Mouse (Mus musculus) hindbrain, postnatal 0 days (tissue): ENCODE data around the gene Polr2e. TPM values are rescaled to one million over a fixed set of nuclear protein-coding genes. Genes with fewer than 3 reads are reported as not detected.

Experiments
- ATAC-seq: fragments of 200-750 bp; cut with Nextera tagmentation; 2 replicates; pipeline ENCODE4 v1.8.0; 2017; ENCODE audit warnings: mild to moderate bottlenecking, moderate TSS enrichment, moderate library complexity
- DNase-seq: peaks from one replicate; pipeline ENCODE4 v3.0.0-alpha.2; 2015; ENCODE audit warnings: low spot score
- H3K27ac ChIP-seq: fragments of 300-500 bp; sonication (generic); 2 replicates; pipeline ENCODE4 v1.5.1; 2014; ENCODE audit warnings: mild to moderate bottlenecking
- H3K27me3 ChIP-seq: fragments of 300-500 bp; sonication (generic); 2 replicates; pipeline ENCODE4 v1.6.1; 2014; ENCODE audit warnings: low read length, mixed read lengths; ENCODE audit not compliant: insufficient read depth
- H3K36me3 ChIP-seq: fragments of 300-500 bp; sonication (generic); 2 replicates; pipeline ENCODE4 v1.6.1; 2014; ENCODE audit warnings: low read length, mixed read lengths; ENCODE audit not compliant: insufficient read depth
- H3K4me1 ChIP-seq: fragments of 300-500 bp; sonication (generic); 2 replicates; pipeline ENCODE4 v1.6.1; 2014; ENCODE audit warnings: antibody characterized with exemption, low read length, mixed read lengths; ENCODE audit not compliant: insufficient read depth
- H3K4me2 ChIP-seq: fragments of 300-500 bp; sonication (generic); 2 replicates; pipeline ENCODE4 v1.6.1; 2014; ENCODE audit warnings: low read depth, mild to moderate bottlenecking, low read length, moderate library complexity, mixed read lengths
- H3K4me3 ChIP-seq: fragments of 300-500 bp; sonication (generic); 2 replicates; pipeline ENCODE4 v1.5.1; 2014; ENCODE audit warnings: low read length
- H3K9ac ChIP-seq: fragments of 300-500 bp; sonication (generic); replicated peaks from 2 replicates; pipeline ENCODE4 v1.6.1; 2014; ENCODE audit warnings: mild to moderate bottlenecking, low read length, moderate library complexity, mixed read lengths
- H3K9me3 ChIP-seq: fragments of 300-500 bp; sonication (generic); 2 replicates; pipeline ENCODE4 v1.6.1; 2016; ENCODE audit warnings: low read length, mixed read lengths
- CTCF ChIP-seq: IDR thresholded peaks from 2 replicates; pipeline ENCODE4 v1.5.1; 2016; ENCODE audit warnings: antibody characterized with exemption, control low read depth, low read depth
- WGBS: fragments of 180-500 bp; shearing (Covaris S2); extraction: QIAGEN DNeasy Blood & Tissue Kit; methylation state at CpG from one replicate; pipeline ENCODE4 v1.1.7; 2014; 5-methylcytosine and 5-hydroxymethylcytosine counted together
- polyA plus RNA-seq: library from polyadenylated mRNA; unstranded; fragments of >200 nt; fragmentation: Nextera tagmentation; extraction: Ambion mirVana; gene quantifications from 2 replicates; pipeline ENCODE4 v1.2.1, GENCODE M21; 2015
- total RNA-seq: library from RNA; depleted of rRNA; stranded (reverse); fragments of >200 nt; gene quantifications from 2 replicates; pipeline ENCODE4 v1.2.3, GENCODE M21; 2014

Gene Polr2e
- total and polyA plus RNA-seq, 2 experiments from 2014 or later: 100 to 143 TPM

GRCm38 (mm10) chr10:80013609-80014008 is 26.0 kb downstream of the Polr2e start:
- WGBS: 37% methylated on average over 25 of the region's 25 CpGs
- H3K4me3 ChIP-seq: no peak overlapping the region
- H3K9ac ChIP-seq: no peak overlapping the region
- no peak overlapping the region for H3K27ac ChIP-seq
- TF ChIP-seq CTCF: no peak
- ATAC-seq (no peak), DNase-seq (no peak)
- peaks cover 14% of the 10 kb centered on the region for H3K27me3 ChIP-seq
- H3K9me3 ChIP-seq: peaks cover 21% of the 10 kb centered on the region
- H3K36me3 ChIP-seq: peaks cover 17% of the 10 kb centered on the region; the same call in 1 of the 2 replicates
- no peak overlapping the region for H3K4me2 ChIP-seq
- no peaks in the 10 kb centered on the region for H3K4me1 ChIP-seq

DNA sequence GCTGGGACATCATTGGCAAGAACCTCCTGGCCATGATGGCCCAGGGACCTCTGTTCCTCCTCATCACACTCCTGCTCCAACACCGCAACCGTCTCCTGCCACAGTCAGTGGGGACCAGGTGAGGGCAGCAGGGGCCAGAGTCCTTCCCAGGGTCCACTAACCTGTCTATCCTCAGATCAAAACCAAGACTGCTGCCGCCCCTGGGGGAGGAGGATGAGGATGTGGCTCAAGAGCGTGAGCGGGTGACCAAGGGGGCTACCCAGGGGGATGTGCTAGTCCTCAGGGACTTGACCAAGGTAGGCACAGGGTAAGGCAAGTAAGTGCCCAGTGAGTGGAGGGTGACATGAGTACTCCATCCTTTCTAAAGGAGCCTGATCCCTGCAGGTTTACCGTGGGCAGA is 27.9 kb downstream of the Polr2e start:
- Histone ChIP-seq H3K27me3 (peaks cover 12% of the 10 kb centered on the region; the same call in 1 of the 2 replicates), H3K27ac (no peak overlapping the region), H3K9ac (no peak overlapping the region), H3K4me2 (no peak overlapping the region), H3K36me3 (peaks cover 17% of the 10 kb centered on the region; the same call in 1 of the 2 replicates), H3K9me3 (peaks cover 21% of the 10 kb centered on the region), H3K4me3 (no peak overlapping the region), H3K4me1 (no peaks in the 10 kb centered on the region)
- ATAC-seq: no peak
- DNase-seq: no peak
- no peak for TF ChIP-seq CTCF
- WGBS: 90% methylated on average over 6 of the region's 6 CpGs

DNA sequence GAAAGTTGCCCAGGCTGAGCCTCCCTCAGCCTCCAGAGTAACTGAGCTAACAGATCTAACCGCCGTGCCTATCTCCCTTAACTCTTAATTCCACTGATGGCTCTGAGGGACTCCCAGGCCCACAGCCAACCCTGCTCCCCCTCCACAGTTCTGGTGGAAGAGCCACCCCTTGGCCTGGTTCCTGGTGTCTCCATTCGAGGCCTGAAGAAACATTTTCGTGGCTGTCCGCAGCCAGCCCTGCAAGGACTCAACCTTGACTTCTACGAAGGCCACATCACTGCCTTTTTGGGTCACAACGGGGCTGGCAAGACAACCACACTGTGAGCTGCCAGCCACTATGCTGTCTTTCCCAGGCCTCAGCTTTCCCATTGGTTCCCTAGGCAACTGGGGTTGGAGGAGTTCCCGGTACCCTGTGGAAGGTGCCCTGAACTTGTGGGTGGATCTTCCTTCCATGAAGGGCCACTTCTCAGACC is 35.3 kb downstream of the Polr2e start:
- 0 out of 2 replicates have a peak, but pooled peaks cover 7% of the 10 kb centered on the region for H3K4me1 ChIP-seq
- no peaks in the 10 kb centered on the region for H3K36me3 ChIP-seq
- H3K27me3 ChIP-seq: 0 out of 2 replicates have a peak, but pooled peaks cover 5% of the 10 kb centered on the region
- peak; percentile 36; the same call in 1 of the 2 replicates for ATAC-seq
- WGBS: 69% methylated on average over 8 of the region's 8 CpGs
- no peaks in the 10 kb centered on the region for H3K9me3 ChIP-seq
- H3K9ac ChIP-seq: no peak overlapping the region
- H3K4me3 ChIP-seq: no peak overlapping the region
- no peak for DNase-seq
- TF ChIP-seq CTCF: no peak
- no peak overlapping the region for H3K27ac ChIP-seq
- H3K4me2 ChIP-seq: no peak overlapping the region

DNA sequence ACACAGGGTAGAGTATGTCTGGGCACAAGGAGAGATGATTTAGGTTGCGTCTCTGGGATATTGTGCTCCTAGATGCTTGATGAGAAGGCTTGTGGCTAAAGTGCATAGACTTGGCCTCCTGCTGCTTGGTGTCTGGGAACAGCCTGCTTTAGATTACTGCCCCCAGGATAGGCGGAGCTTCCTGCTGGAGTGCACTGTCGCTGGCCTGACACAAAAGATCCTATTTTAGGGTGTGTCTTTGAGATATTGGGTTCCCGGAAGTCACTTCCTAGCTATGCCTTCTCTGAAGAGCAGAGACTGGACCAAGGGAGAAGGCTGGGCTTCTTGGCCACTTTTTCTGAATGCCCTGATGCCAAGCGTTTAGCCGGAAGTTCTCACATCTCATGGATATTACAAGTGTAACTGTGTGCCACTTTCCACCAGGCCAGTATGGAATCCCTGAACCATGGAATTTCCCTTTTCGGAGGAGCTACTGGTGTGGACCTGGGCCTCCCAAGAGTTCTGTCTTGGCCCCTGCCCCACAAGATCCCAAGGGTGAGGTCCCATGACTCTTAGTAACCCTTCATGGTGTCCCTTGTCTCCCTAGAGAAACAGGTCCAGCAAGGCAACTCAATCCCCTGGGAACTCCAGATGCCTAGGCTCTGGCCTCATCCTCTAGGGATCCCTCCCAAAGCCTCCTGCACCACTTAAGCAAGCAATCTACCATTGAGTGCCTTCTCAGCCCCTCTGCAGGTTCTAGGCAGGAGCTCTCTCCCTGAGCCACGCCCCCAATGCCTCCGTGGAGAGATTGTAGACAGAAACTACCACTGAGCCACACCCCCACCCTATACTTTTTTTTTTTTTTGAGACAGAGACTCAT is 36.0 kb downstream of the Polr2e start:
- no peak for TF ChIP-seq CTCF
- H3K4me3 ChIP-seq: no peak overlapping the region
- H3K9ac ChIP-seq: no peak overlapping the region
- ATAC-seq (no peak), DNase-seq (no peak)
- no peak overlapping the region for H3K27ac ChIP-seq
- H3K9me3 ChIP-seq: no peaks in the 10 kb centered on the region
- no peaks in the 10 kb centered on the region for H3K36me3 ChIP-seq
- no peak overlapping the region for H3K4me2 ChIP-seq
- WGBS: 64% methylated on average over 9 of the region's 9 CpGs
- 0 out of 2 replicates have a peak, but pooled peaks cover 5% of the 10 kb centered on the region for H3K27me3 ChIP-seq
- H3K4me1 ChIP-seq: 0 out of 2 replicates have a peak, but pooled peaks cover 7% of the 10 kb centered on the region

DNA sequence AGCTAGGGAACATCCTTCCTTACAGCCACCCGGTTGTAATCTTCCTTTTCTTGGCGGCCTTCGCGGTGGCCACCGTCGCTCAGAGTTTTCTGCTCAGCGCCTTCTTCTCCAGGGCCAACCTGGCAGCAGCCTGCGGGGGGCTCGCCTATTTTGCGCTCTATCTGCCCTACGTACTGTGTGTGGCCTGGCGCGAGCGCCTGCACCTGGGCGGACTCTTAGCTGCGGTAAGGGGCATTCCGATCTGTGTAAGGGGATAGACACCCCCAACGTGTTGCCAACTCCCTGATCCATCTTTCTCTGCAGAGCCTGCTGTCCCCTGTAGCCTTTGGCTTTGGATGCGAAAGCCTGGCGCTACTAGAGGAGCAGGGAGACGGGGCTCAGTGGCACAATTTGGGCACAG is 36.8 kb downstream of the Polr2e start:
- Histone ChIP-seq H3K4me1 (peaks cover 9% of the 10 kb centered on the region; the same call in 1 of the 2 replicates), H3K4me3 (no peak overlapping the region), H3K4me2 (no peak overlapping the region), H3K9me3 (no peaks in the 10 kb centered on the region), H3K27me3 (0 out of 2 replicates have a peak, but pooled peaks cover 5% of the 10 kb centered on the region), H3K36me3 (no peaks in the 10 kb centered on the region), H3K27ac (no peak overlapping the region), H3K9ac (no peak overlapping the region)
- ATAC-seq: no peak
- WGBS: 22% methylated on average over 21 of the region's 21 CpGs
- no peak for DNase-seq
- TF ChIP-seq CTCF: no peak

DNA sequence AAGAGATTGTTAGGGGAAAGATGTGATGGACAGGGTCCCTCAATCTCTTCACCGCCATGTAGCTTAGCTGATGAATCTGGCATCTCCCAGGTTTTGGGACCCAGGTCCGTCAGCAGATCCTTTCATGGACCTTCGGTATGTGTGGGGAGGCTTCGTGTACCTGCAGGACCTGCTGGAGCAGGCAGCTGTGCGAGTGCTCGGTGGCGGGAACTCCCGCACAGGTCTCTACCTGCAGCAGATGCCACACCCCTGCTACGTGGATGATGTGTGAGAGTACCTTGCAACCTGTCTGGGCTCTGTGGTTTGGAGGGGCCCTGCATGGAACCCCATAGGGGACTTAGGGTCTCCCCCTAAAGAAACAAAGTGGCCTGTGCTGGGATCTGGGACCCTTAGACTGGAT is 37.6 kb downstream of the Polr2e start:
- H3K27ac ChIP-seq: no peak overlapping the region
- TF ChIP-seq CTCF: no peak
- WGBS: 85% methylated on average over 9 of the region's 9 CpGs
- peaks cover 13% of the 10 kb centered on the region; the same call in 1 of the 2 replicates for H3K4me1 ChIP-seq
- no peak overlapping the region for H3K4me3 ChIP-seq
- H3K9ac ChIP-seq: no peak overlapping the region
- no peaks in the 10 kb centered on the region for H3K36me3 ChIP-seq
- no peaks in the 10 kb centered on the region for H3K9me3 ChIP-seq
- ATAC-seq (no peak), DNase-seq (no peak)
- no peak overlapping the region for H3K4me2 ChIP-seq
- 0 out of 2 replicates have a peak, but pooled peaks cover 5% of the 10 kb centered on the region for H3K27me3 ChIP-seq

- Histone ChIP-seq H3K9ac (0 out of 2 replicates have a peak overlapping the region, but pooled peaks have one; percentile 28), H3K9me3 (no peaks in the 10 kb centered on the region), H3K4me2 (peak overlapping the region; percentile 79), H3K27me3 (0 out of 2 replicates have a peak, but pooled peaks cover 5% of the 10 kb centered on the region), H3K4me1 (peaks cover 9% of the 10 kb centered on the region; the same call in 1 of the 2 replicates), H3K36me3 (no peaks in the 10 kb centered on the region), H3K27ac (0 out of 2 replicates have a peak overlapping the region, but pooled peaks have one; percentile 41), H3K4me3 (peak overlapping the region; percentile 46)
- 6% methylated on average over 15 of the region's 15 CpGs for WGBS
- TF ChIP-seq CTCF: no peak
- DNase-seq: peak; percentile 61
- no peak for ATAC-seq
These were observed 41.8 kb downstream of the Polr2e start for GRCm38 (mm10) chr10:79997819-79998218.
